Mouse (Mus musculus): ENCODE measurements around the gene B4galnt4. TPM values are rescaled to one million over a fixed set of nuclear protein-coding genes. Genes with fewer than 3 reads are reported as not detected.
"Not testable (repeated sequence)": the region's sequence is repeated elsewhere in the genome, so short reads cannot be mapped to it uniquely, and the experiment has no call there.

The B4galnt4 gene
- 7.7 and 8.9 TPM in 2 replicates for polyA plus RNA-seq (2012; rRNA removed)

GRCm38 (mm10) chr7:141060426-141061242 lies at the start of gene B4galnt4:
TSS of gene B4galnt4 (plus strand) at chr7:141061104.
- DNase-seq (ENCODE audit: low read depth): no peak

- DNase-seq (ENCODE audit: low read depth): no peak
These were observed 49.6 kb upstream of the B4galnt4 start for GRCm38 (mm10) chr7:141011238-141011770.

- no peak for DNase-seq (ENCODE audit: low read depth)
These were observed 43.9 kb upstream of the B4galnt4 start for GRCm38 (mm10) chr7:141016707-141017697.

DNA sequence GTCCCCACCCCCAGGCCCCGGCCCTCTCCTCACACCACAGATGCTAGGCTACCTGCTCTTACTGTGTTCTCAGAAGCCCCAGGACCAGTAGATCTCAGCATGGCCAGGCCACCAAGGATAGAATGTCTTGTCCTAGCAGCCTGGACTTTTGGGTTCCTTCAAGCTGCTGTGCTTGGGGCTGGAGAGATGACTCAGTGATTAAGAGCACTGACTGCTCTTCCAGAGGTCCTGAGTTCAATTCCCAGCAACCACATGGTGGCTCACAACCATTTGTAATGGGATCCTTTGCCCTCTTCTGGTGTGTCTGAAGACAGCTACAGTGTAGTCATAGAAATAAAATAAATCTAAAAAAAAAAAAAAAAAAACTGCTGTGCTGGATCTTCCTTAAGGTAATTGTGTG lies 43.1 kb upstream of the B4galnt4 start, which contains the start of gene Ifitm6:
Gene Ifitm6, minus strand, starts transcription at position 101 of the 400 bp plus-strand sequence.
- not testable (repeated sequence) for DNase-seq (ENCODE audit: low read depth)

DNA sequence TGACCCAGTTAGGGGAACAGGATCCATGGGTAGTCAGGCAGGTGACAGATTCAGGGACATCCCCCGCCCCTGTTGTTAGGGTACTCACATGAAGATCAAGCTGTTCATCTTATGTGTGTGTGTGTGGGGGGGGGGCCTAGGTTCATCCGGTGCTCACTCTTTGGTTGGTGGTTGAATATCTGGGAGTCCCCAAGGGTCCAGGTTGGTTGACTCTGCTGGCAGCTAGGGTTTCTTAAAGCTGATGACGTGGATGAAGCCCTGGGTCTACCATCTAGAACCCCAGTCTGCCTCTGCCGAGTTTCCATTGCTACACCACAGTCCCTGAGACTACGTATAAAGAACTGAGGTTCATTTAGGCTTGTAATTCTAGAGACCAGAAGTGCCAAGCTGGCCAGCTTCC lies 41.9 kb upstream of the B4galnt4 start:
- DNase-seq (ENCODE audit: low read depth): no peak

GRCm38 (mm10) chr7:141021489-141022449 lies 39.1 kb upstream of the B4galnt4 start:
- no peak for DNase-seq (ENCODE audit: low read depth)

DNA sequence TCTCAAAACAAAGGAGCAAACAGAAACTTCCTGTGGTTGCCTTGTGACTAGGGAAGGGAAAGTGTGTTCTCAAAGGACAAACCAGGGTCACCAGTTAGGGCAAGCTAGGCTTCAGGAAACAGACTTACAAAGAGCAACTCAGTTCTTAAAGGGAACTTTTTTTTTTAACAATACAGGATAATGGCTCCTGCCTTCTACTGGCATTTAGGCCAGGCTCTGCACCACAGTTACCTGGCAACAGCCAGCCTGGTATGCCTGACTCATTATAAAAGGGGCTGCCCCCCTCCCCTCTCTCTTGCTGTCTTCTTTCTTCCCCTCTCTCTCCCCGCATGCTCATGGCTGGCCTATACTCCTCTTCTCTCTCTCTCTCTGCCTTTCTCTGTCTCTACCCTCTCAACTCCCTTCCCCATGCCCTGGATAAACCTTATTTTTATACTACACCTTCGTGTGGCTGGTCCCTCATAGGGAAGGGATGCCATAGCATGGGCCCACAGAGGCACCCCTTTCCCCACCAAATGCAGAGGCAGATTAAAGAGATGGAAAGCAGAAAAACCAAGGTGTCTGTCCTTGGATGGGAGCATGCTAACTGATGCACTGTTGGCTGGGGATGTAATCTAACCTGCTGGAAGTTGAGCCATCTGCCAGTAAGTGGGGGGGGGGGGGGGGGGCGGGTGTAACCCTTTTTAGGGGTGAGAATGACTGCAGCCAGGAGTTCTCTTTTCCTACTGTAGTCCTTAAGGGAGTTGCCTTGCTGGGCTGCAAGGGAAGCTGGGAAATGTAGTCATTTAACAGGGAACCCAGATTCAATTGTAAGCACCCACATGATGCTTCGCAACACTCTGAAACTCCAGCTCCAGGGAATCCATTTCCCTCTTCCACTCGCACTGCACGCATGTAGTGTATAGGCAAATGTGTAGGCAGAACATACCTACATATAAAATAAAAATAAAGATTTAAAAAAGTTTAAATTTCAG lies 35.8 kb upstream of the B4galnt4 start:
- no peak for DNase-seq (ENCODE audit: low read depth)

DNA sequence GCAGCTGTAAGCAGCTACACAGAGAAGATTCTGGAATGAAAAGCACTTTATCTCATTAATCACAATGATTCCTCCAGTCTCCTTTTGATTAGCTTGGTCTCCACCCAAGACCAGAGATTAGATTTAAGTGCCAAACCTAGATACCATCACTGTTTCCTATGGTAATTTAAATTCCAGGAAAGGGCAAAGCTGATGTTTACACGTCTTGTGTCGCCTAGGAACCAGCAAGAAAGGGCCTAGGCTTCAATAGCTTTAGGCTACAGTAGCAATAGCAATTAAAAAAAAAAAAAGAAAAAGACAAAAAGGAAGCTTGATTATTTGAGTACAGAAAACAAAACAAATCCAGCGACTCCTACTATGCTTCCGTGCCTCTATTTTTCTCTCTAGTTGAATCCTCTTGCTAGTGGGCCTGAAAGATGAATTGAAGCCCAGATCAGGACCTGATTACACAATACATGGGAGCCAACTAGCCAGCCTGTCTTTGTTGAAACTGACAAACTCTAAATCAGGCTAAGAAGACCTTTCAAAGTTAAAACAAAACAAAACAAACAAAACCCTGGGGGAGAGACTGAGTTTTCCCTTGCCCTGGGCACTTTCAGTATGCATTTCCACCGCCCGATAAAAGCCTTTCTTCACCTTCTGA lies 34.7 kb upstream of the B4galnt4 start:
- no peak for DNase-seq (ENCODE audit: low read depth)

GRCm38 (mm10) chr7:141026740-141027098 lies 34.2 kb upstream of the B4galnt4 start:
- DNase-seq (ENCODE audit: low read depth): no peak

DNA sequence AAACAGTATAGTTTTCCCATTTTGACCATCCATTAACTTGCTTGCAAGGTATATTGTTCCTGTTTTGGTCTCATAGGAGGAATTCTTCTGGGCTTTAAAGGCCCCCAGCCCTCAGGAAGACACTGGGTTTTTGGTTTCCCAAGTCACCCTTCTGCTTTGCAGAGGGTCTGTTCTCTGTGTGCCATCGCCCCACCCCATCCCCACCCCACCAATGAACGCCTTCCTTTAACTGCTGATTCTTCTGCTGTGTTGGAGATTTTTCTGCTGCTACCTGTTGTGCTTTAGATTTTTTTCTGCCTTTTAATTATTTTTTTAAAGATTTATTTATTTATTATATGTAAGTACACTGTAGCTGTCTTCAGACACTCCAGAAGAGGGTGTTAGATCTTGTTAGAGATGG lies 32.1 kb upstream of the B4galnt4 start, which contains the start of gene Gm17387:
Gene Gm17387, plus strand, starts transcription at position 301 of the 400 bp plus-strand sequence.
- no peak for DNase-seq (ENCODE audit: low read depth)

GRCm38 (mm10) chr7:141030390-141030789 lies 30.5 kb upstream of the B4galnt4 start:
- DNase-seq (ENCODE audit: low read depth): no peak

DNA sequence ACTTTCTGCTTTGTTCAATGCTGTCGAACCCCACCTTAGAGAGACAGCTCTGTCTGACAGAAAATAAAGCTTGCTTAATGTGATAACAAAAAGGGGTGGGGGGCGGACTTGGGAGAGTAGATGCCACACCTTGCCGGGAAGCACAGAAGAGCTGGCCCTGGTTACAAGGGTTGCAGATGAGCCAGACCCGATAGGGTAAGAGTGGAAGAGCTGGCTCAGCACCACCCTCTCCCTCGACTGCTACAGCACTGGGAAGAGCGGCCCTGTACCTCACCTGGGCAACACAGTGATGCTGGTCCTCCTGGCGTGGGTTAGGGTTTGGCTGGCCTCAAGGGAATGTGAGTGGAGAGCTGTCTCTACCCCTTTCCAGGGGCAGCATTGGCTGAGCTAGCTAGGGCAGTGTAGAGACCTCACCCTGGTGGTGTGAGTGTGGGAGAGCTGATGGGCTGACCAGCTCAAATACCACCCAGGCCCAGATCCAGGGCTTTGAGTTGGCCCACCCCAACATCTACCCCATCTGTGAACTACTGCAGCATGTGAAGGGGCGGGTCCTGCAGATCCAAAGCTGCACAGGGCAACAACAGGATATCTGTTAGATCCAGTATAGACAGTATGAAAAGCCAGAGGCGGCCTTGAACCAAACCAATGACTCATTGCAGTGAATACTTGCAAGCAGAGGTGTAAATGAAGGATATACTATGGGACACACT lies 28.3 kb upstream of the B4galnt4 start:
- no peak for DNase-seq (ENCODE audit: low read depth)

DNA sequence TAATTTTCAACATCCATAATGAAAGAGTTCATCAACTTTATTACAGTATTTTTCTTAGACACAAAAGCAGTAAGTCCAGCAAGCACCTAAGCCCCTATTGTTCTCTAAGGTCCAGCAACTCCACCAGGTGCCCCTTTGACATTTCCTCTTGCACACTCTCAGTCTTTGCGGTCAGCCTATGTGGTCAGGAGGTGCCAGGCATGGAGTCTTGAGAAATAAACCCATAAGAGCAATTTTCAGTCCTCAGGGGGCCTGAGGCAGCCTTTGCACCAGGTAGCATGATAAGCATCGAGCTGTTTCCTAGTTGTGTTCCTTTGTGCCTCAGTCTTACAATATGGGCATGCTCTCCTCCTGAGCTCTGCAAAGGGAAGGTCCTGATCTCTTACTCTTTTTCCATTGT lies 24.3 kb upstream of the B4galnt4 start:
- not testable (repeated sequence) for DNase-seq (ENCODE audit: low read depth)

GRCm38 (mm10) chr7:141038090-141039032 lies 22.5 kb upstream of the B4galnt4 start:
- no peak for DNase-seq (ENCODE audit: low read depth)

- no peak for DNase-seq (ENCODE audit: low read depth)
These were observed 21.4 kb upstream of the B4galnt4 start for GRCm38 (mm10) chr7:141039386-141040107.

GRCm38 (mm10) chr7:141040867-141041606 lies 19.9 kb upstream of the B4galnt4 start:
- DNase-seq (ENCODE audit: low read depth): no peak
